Mouse (Mus musculus) midbrain, embryonic 13.5 days (tissue): Measurements from ENCODE around the gene Castor1. TPM values are rescaled to one million over a fixed set of nuclear protein-coding genes. Genes with fewer than 3 reads are reported as not detected.

Experiments used
- ATAC-seq: fragments of 200-750 bp; cut with Nextera tagmentation; 2 replicates; pipeline ENCODE4 v1.8.0; 2017; ENCODE audit warnings: mild to moderate bottlenecking, moderate TSS enrichment, moderate library complexity
- H3K27ac ChIP-seq: fragments of 300-500 bp; sonication (generic); 2 replicates; pipeline ENCODE4 v1.5.1; 2015; ENCODE audit warnings: inconsistent platforms, mild to moderate bottlenecking, moderate library complexity
- H3K27me3 ChIP-seq: fragments of 300-500 bp; sonication (generic); 2 replicates; pipeline ENCODE4 v1.6.1; 2015; ENCODE audit warnings: mild to moderate bottlenecking, inconsistent platforms
- H3K36me3 ChIP-seq: fragments of 300-500 bp; sonication (generic); 2 replicates; pipeline ENCODE4 v1.6.1; 2015; ENCODE audit warnings: mild to moderate bottlenecking, inconsistent platforms
- H3K4me1 ChIP-seq: fragments of 300-500 bp; sonication (generic); replicated peaks from 2 replicates; pipeline ENCODE4 v1.6.1; 2015; ENCODE audit warnings: inconsistent platforms
- H3K4me2 ChIP-seq: fragments of 300-500 bp; sonication (generic); replicated peaks from 2 replicates; pipeline ENCODE4 v1.6.1; 2015; ENCODE audit warnings: moderate library complexity, mild to moderate bottlenecking, inconsistent platforms
- H3K4me3 ChIP-seq: fragments of 300-500 bp; sonication (generic); replicated peaks from 2 replicates; pipeline ENCODE4 v1.5.1; 2015; ENCODE audit warnings: mild to moderate bottlenecking, inconsistent platforms
- H3K9ac ChIP-seq: fragments of 300-500 bp; sonication (generic); replicated peaks from 2 replicates; pipeline ENCODE4 v1.6.1; 2015; ENCODE audit warnings: mild to moderate bottlenecking, inconsistent platforms
- H3K9me3 ChIP-seq: fragments of 300-500 bp; sonication (generic); 2 replicates; pipeline ENCODE4 v1.6.1; 2016; ENCODE audit warnings: mild to moderate bottlenecking, inconsistent platforms
- WGBS: fragments of 180-500 bp; shearing (Covaris S2); methylation state at CpG from one replicate; pipeline ENCODE4 v1.1.7; 2015; 5-methylcytosine and 5-hydroxymethylcytosine counted together
- polyA plus RNA-seq: library from polyadenylated mRNA; unstranded; fragments of >200 nt; fragmentation: Nextera tagmentation; extraction: Ambion mirVana; gene quantifications from 2 replicates; pipeline ENCODE4 v1.2.1, GENCODE M21; 2015

The Castor1 gene
- polyA plus RNA-seq, 1 experiment from 2014 or later, result 1.5 TPM

DNA sequence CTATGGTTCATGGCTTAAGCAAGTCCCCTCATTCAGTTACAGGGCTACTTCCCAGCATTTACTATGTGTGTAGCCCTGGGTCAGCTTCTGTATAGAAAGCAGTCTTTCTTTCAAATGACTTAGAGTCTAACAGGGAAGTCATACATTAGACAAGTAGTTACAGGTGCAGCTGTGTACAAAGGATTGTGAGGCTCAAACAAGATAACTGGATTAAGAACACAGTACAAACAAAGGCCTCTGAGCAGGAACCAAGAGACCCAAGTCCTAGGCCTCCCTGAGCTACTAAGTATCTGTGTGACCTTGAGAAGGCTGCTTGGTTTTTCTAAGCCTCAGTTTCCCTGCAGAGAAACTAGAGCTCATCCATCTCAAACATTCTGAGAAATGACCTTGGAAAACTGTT is 24.6 kb upstream of the Castor1 start:
- ATAC-seq, result no peak
- H3K9ac ChIP-seq, result no peak overlapping the region
- H3K4me3 ChIP-seq, result no peak overlapping the region

DNA sequence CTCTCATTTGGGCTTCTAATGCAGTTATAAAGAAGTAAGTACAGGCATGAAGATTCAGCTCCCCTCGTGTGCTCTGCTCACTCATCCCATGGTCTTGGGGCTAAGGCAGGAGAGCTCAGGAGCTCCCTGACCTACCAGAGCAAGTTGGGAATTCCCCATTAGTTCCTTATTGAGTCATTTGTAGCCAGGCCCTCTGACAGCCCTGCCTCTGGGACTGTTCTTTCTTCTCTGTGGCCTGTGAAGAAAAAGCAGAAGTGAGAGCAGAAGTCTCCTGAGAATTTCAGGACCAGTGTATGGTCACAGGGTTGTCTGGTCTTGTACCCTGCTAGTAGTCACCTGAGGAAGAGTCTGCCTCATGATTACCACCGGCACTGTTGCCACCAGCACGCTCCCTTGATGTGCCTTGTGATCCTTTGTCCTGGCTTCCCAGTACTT is 22.4 kb upstream of the Castor1 start:
- no peaks in the 10 kb centered on the region for H3K27me3 ChIP-seq
- no peak overlapping the region for H3K4me2 ChIP-seq
- WGBS, result 84% methylated on average over 3 of the region's 3 CpGs
- no peaks in the 10 kb centered on the region for H3K36me3 ChIP-seq
- no peak overlapping the region for H3K27ac ChIP-seq
- H3K9ac ChIP-seq, result no peak overlapping the region
- H3K4me1 ChIP-seq, result no peaks in the 10 kb centered on the region
- no peak for ATAC-seq
- no peaks in the 10 kb centered on the region for H3K9me3 ChIP-seq
- no peak overlapping the region for H3K4me3 ChIP-seq

More for the DNA sequence above, 24.6 kb upstream of the Castor1 start:
- no peak overlapping the region for H3K27ac ChIP-seq
- no peaks in the 10 kb centered on the region for H3K27me3 ChIP-seq
- no peak overlapping the region for H3K4me2 ChIP-seq
- no peaks in the 10 kb centered on the region for H3K36me3 ChIP-seq
- H3K4me1 ChIP-seq, result no peaks in the 10 kb centered on the region; the same call in 1 of the 2 replicates
- no peaks in the 10 kb centered on the region for H3K9me3 ChIP-seq

DNA sequence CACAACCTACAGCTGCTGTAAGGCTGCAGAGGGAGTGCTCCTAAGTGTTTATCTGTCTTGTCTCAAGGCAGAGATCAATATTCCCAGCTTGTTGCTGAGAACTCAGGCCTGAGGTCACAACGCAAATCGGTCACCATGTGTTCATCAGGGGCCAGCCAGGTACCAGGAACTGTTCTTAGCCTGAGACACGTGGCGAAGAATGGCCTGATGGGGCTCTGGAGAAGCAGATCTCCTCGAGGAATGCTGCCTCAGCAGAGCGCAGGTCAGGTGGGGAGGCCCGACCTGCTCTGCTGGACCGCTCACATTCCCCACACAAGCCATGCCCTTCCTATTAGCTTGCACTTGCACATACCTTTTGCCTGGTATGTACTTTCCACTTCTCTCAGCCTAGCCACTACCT is 21.4 kb upstream of the Castor1 start:
- H3K27ac ChIP-seq, result no peak overlapping the region
- 79% methylated on average over 8 of the region's 8 CpGs for WGBS
- no peak overlapping the region for H3K4me2 ChIP-seq
- no peaks in the 10 kb centered on the region for H3K4me1 ChIP-seq
- ATAC-seq, result no peak
- no peaks in the 10 kb centered on the region for H3K9me3 ChIP-seq
- no peaks in the 10 kb centered on the region for H3K36me3 ChIP-seq
- no peak overlapping the region for H3K9ac ChIP-seq
- no peaks in the 10 kb centered on the region for H3K27me3 ChIP-seq
- H3K4me3 ChIP-seq, result no peak overlapping the region

DNA sequence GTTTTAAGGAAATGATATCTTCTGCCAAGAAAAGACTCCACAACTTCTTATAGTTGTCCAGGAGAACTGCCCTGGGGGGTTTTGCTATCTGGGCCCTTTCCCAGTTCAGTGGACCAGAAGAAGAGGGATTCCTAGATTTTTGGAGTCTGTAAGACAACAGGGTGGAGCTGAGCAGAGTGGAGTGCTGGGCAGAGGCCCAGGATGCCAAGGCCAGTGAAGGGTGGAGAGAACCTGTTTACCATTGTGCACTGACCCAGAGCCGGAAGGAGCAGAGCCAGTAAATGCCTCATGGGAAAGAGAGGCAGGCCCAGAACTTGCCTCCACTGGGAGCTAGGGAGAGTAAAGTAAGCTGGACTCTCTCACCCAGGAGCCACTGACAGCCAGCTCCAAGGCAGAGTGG is 20.3 kb upstream of the Castor1 start:
- no peak overlapping the region for H3K4me3 ChIP-seq
- 67% methylated on average over 1 of the region's 1 CpGs for WGBS
- no peak overlapping the region for H3K4me2 ChIP-seq
- no peak for ATAC-seq
- H3K36me3 ChIP-seq, result 0 out of 2 replicates have a peak, but pooled peaks cover 3% of the 10 kb centered on the region
- no peak overlapping the region for H3K9ac ChIP-seq
- no peaks in the 10 kb centered on the region for H3K4me1 ChIP-seq
- H3K9me3 ChIP-seq, result no peaks in the 10 kb centered on the region
- no peaks in the 10 kb centered on the region for H3K27me3 ChIP-seq
- no peak overlapping the region for H3K27ac ChIP-seq

DNA sequence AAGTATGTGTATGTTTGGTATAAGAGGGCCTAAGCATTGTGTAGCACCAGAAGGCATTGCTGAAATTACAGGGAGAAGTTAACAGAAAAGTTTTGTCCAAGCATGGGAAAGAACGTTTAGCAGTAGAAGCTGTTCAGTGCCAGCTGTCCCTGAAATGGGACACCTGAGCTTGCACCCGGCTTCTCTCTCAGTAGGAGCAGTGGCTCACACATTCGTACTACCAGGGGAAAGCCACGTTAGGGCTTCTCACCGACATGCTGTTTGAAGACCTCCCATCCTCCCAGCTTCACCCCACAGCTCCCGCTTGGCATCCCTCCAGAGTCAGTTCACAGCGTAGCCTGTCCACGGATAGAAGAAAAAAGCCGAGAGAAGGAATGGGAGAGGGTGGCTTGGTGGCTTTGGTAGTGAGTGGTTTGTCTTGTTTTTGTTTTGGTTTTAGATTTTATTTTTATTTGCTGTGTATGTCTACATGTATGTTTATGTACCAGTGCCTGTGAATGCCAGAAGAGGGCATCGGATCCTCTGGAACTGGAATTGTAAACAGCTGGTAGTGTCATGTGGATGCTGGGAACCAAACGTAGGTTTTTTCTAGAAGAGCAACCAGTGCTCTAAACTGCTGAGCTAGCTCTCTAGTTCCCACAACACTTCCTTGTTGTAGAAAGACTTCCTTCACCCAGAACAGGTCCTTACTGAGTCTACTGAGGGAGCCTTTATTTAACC is 15.9 kb upstream of the Castor1 start:
- 81% methylated on average over 11 of the region's 11 CpGs for WGBS
- no peak for ATAC-seq

DNA sequence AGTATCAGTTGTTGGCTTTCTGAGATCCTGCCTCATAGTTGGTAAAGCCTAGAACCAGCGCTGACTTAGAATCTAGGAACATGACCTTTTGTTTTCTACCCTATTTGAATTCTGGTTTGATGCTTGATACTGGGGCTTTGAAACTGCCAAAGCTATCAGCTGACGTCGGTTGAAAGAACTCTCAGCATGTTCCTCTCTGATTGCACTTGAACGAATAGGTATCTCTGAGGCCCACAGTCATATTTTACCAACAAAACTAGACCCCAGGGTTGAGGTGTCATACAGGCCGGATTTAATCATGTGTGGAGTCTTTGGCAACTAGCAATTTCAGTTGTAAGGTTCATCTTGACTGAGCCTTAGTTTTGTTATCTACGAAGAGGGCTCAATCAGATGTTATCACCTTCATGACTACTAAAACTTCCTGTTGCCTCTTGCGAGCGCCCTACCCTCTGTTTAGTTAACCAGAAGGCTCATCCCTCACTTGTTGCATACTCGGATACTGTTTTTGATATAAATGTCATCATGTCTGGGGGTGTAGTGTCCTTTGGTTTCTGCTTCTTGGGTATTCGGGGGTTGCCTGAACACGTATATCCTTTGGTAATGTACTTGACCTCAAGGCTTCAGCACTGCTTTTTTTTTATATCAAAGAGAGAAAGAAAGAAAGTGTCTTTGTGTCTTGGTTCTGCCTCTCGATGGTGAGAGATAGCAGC is 14.9 kb upstream of the Castor1 start:
- H3K4me3 ChIP-seq, result no peak overlapping the region
- H3K4me1 ChIP-seq, result no peaks in the 10 kb centered on the region
- 87% methylated on average over 12 of the region's 12 CpGs for WGBS
- H3K9me3 ChIP-seq, result no peaks in the 10 kb centered on the region
- H3K4me2 ChIP-seq, result no peak overlapping the region
- no peaks in the 10 kb centered on the region for H3K27me3 ChIP-seq
- peaks cover 25% of the 10 kb centered on the region for H3K36me3 ChIP-seq
- H3K9ac ChIP-seq, result no peak overlapping the region
- no peak overlapping the region for H3K27ac ChIP-seq
- ATAC-seq, result no peak

More for the DNA sequence above, 15.9 kb upstream of the Castor1 start:
- H3K9me3 ChIP-seq, result no peaks in the 10 kb centered on the region
- peaks cover 14% of the 10 kb centered on the region for H3K36me3 ChIP-seq
- no peaks in the 10 kb centered on the region for H3K4me1 ChIP-seq
- H3K27ac ChIP-seq, result no peak overlapping the region
- H3K4me3 ChIP-seq, result no peak overlapping the region
- no peak overlapping the region for H3K4me2 ChIP-seq
- no peak overlapping the region for H3K9ac ChIP-seq
- H3K27me3 ChIP-seq, result no peaks in the 10 kb centered on the region

DNA sequence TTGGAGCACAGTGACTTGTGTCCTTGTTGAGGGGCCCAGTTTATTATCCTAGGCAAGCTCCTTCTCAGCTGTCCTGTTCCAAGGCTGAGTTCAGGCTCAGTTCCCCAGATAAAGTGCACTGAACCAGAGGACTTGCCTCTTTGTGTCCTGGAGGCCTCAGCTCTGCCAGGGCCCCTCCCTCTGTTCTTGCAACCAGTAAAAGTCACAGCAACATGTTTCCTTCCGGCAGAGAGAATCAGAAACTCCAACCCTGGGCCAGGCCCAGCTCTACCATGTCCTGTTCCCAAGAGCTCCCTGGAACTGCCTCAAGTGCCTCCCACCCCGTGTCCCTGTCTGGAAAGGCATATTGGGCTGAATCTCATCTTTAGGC is 14.3 kb upstream of the Castor1 start:
- no peak for ATAC-seq
- WGBS, result 62% methylated on average over 2 of the region's 2 CpGs
- Histone ChIP-seq H3K27ac (no peak overlapping the region), H3K4me3 (no peak overlapping the region), H3K36me3 (peaks cover 30% of the 10 kb centered on the region), H3K4me1 (no peaks in the 10 kb centered on the region), H3K9ac (no peak overlapping the region), H3K9me3 (no peaks in the 10 kb centered on the region), H3K4me2 (no peak overlapping the region), H3K27me3 (no peaks in the 10 kb centered on the region)

DNA sequence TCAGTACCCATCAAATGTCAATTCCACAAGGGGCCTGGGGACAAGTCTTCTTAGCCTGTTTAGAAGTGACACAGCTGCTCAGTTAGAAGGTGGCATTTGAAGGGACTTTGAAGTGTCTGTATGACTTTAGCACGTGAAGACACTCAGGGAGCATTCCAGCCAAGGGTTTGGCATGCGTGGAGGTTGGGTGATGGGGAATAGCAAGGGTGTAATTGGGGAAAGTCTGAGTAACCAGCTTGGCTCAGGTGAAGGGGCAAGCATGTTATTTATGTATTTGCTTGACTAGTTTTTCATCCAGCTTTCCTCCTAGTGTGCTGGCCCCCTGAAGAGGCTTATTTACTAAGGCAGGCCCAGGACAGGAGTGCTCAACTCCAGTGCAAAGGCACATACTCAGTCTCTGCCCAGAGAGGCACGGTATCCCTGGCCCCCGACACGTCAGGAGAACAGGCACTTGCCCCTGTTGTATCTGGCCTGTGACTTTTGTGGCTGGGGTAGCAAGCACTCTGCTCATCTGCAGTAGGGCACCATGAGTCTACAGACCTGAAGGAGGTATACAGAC is 12.8 kb upstream of the Castor1 start:
- Histone ChIP-seq H3K36me3 (peaks cover 43% of the 10 kb centered on the region), H3K4me1 (no peaks in the 10 kb centered on the region), H3K4me2 (no peak overlapping the region), H3K27ac (no peak overlapping the region), H3K4me3 (no peak overlapping the region), H3K9ac (no peak overlapping the region), H3K9me3 (no peaks in the 10 kb centered on the region), H3K27me3 (no peaks in the 10 kb centered on the region)
- no peak for ATAC-seq
- WGBS, result 85% methylated on average over 5 of the region's 5 CpGs

DNA sequence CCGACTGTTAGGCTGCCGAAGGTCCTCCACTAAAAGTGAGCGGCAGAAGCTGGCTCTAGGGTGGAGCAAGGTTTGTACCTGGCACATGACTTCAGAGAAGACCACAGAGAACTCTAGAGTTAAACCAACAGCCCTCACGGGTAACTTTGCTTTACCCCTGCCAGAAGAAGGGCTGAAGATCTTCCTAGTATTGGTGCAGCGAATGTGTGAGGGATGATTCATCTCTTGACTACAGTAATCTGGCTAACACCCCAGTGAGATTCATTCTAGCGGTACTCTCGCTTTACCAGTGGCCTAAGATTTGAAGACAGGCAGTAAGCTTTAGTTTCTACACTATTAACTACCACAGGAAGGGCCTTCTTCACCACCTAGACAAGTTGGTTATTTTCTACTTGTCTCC is 12.1 kb upstream of the Castor1 start:
- WGBS, result 94% methylated on average over 7 of the region's 7 CpGs
- Histone ChIP-seq H3K36me3 (peaks cover 48% of the 10 kb centered on the region), H3K4me3 (no peak overlapping the region), H3K4me2 (no peak overlapping the region), H3K27ac (no peak overlapping the region), H3K9me3 (no peaks in the 10 kb centered on the region), H3K4me1 (no peaks in the 10 kb centered on the region), H3K27me3 (no peaks in the 10 kb centered on the region), H3K9ac (no peak overlapping the region)
- ATAC-seq, result no peak

DNA sequence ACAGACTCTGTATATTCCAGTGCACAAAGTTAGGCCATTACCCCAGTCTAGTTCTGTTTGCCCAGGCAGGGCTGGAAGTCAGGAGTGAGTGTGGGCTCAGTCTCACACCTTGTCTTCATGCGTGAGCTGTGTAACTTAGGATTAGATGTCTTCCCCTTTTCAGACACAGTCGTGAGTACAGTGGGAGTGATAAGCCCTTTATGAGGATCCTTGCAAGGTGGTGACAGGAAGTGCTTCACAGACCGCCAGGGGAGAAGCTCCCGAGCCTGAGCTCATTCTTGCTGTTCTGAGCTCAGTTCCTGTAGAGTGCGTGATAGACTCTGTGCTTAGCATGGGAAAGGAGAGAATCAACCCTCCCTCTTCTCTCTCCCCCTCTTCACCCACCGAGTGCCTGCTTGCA is 11.5 kb upstream of the Castor1 start:
- Histone ChIP-seq H3K36me3 (peaks cover 55% of the 10 kb centered on the region), H3K27me3 (no peaks in the 10 kb centered on the region), H3K4me3 (no peak overlapping the region), H3K4me1 (no peaks in the 10 kb centered on the region), H3K4me2 (no peak overlapping the region), H3K27ac (no peak overlapping the region), H3K9ac (no peak overlapping the region), H3K9me3 (no peaks in the 10 kb centered on the region)
- ATAC-seq, result no peak
- WGBS, result 84% methylated on average over 6 of the region's 6 CpGs

DNA sequence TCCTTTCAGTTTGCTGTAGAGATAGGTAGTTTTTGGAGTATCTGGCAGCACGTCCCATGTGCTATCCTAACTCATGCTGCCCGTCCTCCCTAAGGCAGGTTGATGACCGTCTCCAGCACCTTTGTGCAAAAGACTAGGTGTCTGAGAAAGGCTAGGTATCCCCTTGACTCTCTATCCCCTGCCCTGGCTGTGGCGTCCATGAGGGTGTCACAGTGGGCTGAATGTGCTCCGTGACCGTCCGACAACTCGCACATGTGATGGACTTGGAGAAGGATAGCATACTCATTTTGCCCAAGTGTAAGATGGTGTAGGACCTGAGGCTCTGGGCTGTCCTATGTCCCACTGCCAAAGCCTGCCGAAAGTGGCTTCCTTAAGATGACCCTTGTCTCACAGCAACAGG is 10.4 kb upstream of the Castor1 start:
- H3K4me1 ChIP-seq, result no peaks in the 10 kb centered on the region
- H3K4me2 ChIP-seq, result no peak overlapping the region
- no peak overlapping the region for H3K27ac ChIP-seq
- H3K36me3 ChIP-seq, result peaks cover 62% of the 10 kb centered on the region
- no peaks in the 10 kb centered on the region for H3K27me3 ChIP-seq
- H3K9me3 ChIP-seq, result no peaks in the 10 kb centered on the region
- H3K9ac ChIP-seq, result no peak overlapping the region
- ATAC-seq, result no peak
- 92% methylated on average over 9 of the region's 9 CpGs for WGBS
- H3K4me3 ChIP-seq, result no peak overlapping the region

DNA sequence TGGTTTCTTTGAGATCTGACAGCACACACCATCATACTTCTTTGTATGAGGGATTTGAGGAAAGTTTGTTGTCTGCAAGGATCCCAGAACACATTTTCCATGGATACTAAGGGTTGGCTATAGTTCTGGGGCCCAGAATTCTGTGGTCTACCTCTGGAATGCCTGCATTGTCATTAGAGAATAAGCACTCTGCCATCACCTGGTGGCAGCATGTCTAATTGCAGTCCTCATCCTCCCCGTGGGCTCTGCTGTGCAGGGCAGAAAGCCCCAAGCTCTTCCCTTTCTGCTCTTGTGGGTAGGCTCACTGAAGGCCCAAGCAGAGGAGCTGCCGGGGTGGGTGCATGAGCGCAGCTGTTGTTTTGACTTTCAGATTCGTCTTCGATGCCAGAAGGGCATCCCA is 8.5 kb upstream of the Castor1 start:
- H3K27ac ChIP-seq, result no peak overlapping the region
- no peak overlapping the region for H3K4me2 ChIP-seq
- no peaks in the 10 kb centered on the region for H3K27me3 ChIP-seq
- ATAC-seq, result no peak
- no peaks in the 10 kb centered on the region for H3K9me3 ChIP-seq
- WGBS, result 82% methylated on average over 5 of the region's 5 CpGs
- peaks cover 81% of the 10 kb centered on the region for H3K36me3 ChIP-seq
- H3K4me1 ChIP-seq, result no peaks in the 10 kb centered on the region
- H3K4me3 ChIP-seq, result no peak overlapping the region
- no peak overlapping the region for H3K9ac ChIP-seq
